Mouse (Mus musculus): ENCODE measurements at regions not wholly inside any gene's neighbourhood (a gene's known extent, or its start where the extent isn't known, plus 50 kb on each side); places are given as distances from the start of the nearest gene placed in this dataset.

DNA sequence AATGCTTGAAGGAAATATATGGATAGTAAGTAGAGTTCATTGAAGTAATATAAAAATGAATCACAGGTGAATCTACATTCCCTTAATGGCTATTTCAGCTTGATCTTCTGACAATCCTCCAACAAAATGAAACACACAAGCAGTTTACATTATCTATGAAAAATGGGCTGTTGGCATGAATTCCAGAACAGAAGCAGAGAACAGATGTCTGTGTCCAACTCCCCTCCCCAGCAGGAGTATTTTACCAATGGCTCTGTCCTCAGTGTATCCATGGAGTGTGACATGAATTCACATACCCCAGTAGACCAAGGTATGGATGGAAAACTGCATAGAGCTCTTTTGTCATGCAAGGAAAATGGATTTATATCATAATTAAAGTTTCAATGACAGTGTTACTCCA is 370.3 kb upstream of the BC052040 start:
- Histone ChIP-seq H3K4me3 (no peak overlapping the region), H3K27ac (replicated peaks) (no peak overlapping the region), H3K4me2 (replicated peaks) (no peak overlapping the region), H3K9me3 (no peaks in the 10 kb centered on the region), H3K36me3 (no peaks in the 10 kb centered on the region), H3K27me3 (no peaks in the 10 kb centered on the region), H3K4me1 (peaks cover 6% of the 10 kb centered on the region), H3K9ac (replicated peaks) (no peak overlapping the region)
- no peak for ATAC-seq (ENCODE audit: low FRiP score, low read depth)

DNA sequence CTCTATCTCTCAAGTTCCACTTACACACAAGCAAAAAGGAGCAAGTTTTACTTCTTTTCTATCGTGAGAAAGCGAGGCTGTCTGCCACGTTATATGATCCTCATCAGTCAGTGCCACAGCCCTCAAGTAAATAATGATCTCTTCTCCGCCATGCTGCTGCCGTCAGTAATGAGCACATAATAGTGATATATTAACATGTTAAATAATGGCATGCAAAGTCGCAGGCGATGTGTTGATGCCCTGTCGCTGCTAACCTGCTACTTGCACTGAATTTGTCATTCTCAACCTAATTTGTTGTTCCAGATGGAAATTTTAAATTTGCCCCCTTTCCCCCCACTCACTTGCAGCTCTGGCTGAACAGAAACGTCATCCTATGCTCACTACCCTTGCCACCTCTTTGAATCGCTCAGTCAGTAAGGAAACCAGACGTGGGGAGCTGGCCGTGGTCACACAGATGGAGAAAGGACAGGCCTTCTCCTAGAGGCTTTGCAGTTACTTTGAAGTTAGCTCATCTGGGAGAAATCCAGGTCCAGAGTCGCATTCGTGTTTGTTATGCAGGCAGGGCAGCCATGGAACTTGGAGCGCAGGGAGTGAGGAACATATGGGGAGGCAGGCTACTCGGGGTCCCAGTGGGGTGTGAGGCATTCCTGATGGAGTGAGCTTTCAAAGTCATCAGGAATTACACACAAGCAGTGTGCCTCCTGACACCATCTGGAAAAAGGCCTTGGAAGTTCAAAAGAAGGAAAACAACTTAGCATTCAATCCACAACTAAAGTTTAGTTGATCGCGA is 368.1 kb upstream of the BC052040 start:
- Histone ChIP-seq H3K27me3 (no peaks in the 10 kb centered on the region), H3K4me2 (replicated peaks) (no peak overlapping the region), H3K9me3 (no peaks in the 10 kb centered on the region), H3K27ac (replicated peaks) (no peak overlapping the region), H3K4me1 (peaks cover 6% of the 10 kb centered on the region), H3K9ac (replicated peaks) (no peak overlapping the region), H3K36me3 (no peaks in the 10 kb centered on the region), H3K4me3 (no peak overlapping the region)
- 52% methylated on average over 18 of the region's 18 CpGs for WGBS
- ATAC-seq (ENCODE audit: low FRiP score, low read depth): no peak

DNA sequence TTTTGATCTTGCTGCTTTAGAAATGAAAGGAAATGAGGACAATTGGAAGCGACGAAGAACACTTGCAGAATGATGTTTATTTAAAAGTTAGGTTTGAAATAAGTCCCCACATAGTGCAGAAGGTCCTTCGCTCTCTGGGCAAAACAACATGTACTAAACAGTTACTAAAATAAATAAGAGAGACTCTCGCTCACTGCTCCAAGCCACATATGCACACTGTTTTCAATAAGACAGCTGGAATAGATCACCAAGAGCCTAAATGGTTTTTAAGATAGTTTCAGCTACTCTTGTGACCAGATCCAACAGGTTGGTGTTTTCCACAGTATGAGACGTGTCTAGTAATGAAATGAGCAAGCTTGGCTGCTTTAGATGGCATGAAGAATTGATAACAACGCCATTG is 367.2 kb upstream of the BC052040 start:
- Histone ChIP-seq H3K4me1 (peaks cover 6% of the 10 kb centered on the region), H3K27me3 (no peaks in the 10 kb centered on the region), H3K9ac (replicated peaks) (no peak overlapping the region), H3K36me3 (no peaks in the 10 kb centered on the region), H3K4me3 (no peak overlapping the region), H3K27ac (replicated peaks) (no peak overlapping the region), H3K4me2 (replicated peaks) (no peak overlapping the region), H3K9me3 (no peaks in the 10 kb centered on the region)
- no peak for ATAC-seq (ENCODE audit: low FRiP score, low read depth)
- WGBS: 75% methylated on average over 6 of the region's 6 CpGs

GRCm38 (mm10) chr2:115230041-115230440 is 351.5 kb upstream of the BC052040 start:
- H3K27ac ChIP-seq (replicated peaks): no peak overlapping the region
- H3K4me3 ChIP-seq: no peak overlapping the region
- no peaks in the 10 kb centered on the region for H3K36me3 ChIP-seq
- WGBS: 84% methylated on average over 4 of the region's 4 CpGs
- ATAC-seq (ENCODE audit: low FRiP score, low read depth): no peak
- no peak overlapping the region for H3K9ac ChIP-seq (replicated peaks)
- H3K4me2 ChIP-seq (replicated peaks): no peak overlapping the region
- H3K27me3 ChIP-seq: no peaks in the 10 kb centered on the region
- no peaks in the 10 kb centered on the region for H3K4me1 ChIP-seq
- H3K9me3 ChIP-seq: no peaks in the 10 kb centered on the region

DNA sequence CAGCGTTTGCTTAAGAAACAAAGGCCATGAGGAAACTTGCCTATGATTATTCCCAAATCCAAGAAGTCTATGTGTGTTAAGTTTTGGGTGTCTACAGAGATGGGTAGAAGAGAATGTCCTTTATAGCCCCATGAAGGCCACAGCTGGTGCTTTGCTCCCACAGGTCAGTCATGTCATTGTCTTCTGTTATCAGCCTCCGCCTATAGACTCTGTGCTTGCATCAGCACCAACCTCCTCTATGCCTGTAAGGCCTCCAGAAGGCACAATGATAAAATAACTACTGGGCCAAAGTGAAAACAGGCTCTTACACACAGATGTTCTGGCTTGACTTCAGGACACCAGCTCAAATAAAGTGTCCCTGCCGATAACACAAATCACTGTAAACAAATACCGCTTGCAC is 333.8 kb upstream of the BC052040 start:
- 86% methylated on average over 4 of the region's 4 CpGs for WGBS

DNA sequence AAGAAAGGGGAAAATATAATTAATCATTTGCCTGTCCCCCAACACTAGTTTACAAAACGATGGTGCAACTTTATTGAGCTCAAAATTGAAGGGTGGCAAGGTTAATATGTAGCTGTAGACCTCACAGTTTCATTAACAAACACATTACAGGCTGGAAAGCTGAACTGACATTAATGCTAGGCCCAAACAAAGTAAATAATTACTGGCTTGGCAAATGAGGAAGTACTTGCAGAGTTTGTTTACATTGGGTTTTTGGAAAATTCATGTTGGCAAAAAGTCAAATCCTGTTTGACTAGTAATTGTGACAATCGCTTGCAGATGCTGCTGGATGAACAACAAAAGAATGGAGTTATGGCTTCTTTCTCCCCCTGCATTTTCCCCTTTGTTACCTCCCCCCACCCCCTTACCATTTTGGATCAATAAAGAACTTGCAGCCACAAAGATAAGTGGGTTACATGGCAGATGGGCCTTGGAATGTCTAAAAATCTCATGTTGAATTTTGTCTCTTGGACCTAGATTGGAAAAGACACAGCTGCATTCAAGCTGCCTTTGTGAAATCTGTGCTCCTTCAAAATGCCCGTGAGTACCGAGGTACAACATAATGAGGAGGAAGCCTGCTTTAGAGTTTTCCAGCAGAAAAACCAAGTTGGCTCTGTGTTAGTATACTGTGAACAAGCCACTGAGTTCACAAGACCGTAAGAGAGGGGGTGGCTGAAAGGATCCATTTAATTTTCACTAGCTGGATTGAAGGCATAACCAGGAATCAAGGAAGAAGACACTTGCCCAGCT is 331.3 kb upstream of the BC052040 start:
- no peak overlapping the region for H3K4me2 ChIP-seq (replicated peaks)
- H3K9me3 ChIP-seq: no peaks in the 10 kb centered on the region
- no peaks in the 10 kb centered on the region for H3K27me3 ChIP-seq
- H3K27ac ChIP-seq (replicated peaks): no peak overlapping the region
- H3K36me3 ChIP-seq: no peaks in the 10 kb centered on the region
- WGBS: 76% methylated on average over 5 of the region's 5 CpGs
- H3K4me3 ChIP-seq: no peak overlapping the region
- no peaks in the 10 kb centered on the region for H3K4me1 ChIP-seq
- no peak for ATAC-seq (ENCODE audit: low FRiP score, low read depth)
- no peak overlapping the region for H3K9ac ChIP-seq (replicated peaks)

More for the DNA sequence above, 333.8 kb upstream of the BC052040 start:
- Histone ChIP-seq H3K36me3 (no peaks in the 10 kb centered on the region), H3K4me3 (no peak overlapping the region), H3K27ac (replicated peaks) (no peak overlapping the region), H3K4me1 (no peaks in the 10 kb centered on the region), H3K9ac (replicated peaks) (no peak overlapping the region), H3K4me2 (replicated peaks) (no peak overlapping the region), H3K27me3 (no peaks in the 10 kb centered on the region), H3K9me3 (no peaks in the 10 kb centered on the region)
- ATAC-seq (ENCODE audit: low FRiP score, low read depth): no peak

- no peaks in the 10 kb centered on the region for H3K4me1 ChIP-seq
- no peak overlapping the region for H3K27ac ChIP-seq (replicated peaks)
- no peak overlapping the region for H3K4me2 ChIP-seq (replicated peaks)
- no peaks in the 10 kb centered on the region for H3K27me3 ChIP-seq
- H3K9ac ChIP-seq (replicated peaks): no peak overlapping the region
- H3K4me3 ChIP-seq: no peak overlapping the region
- H3K9me3 ChIP-seq: no peaks in the 10 kb centered on the region
- H3K36me3 ChIP-seq: no peaks in the 10 kb centered on the region
- 78% methylated on average over 2 of the region's 2 CpGs for WGBS
- ATAC-seq (ENCODE audit: low FRiP score, low read depth): no peak
These were observed 324.1 kb upstream of the BC052040 start for GRCm38 (mm10) chr2:115257391-115257790.

GRCm38 (mm10) chr2:115268247-115268646 is 313.3 kb upstream of the BC052040 start:
- Histone ChIP-seq H3K36me3 (no peaks in the 10 kb centered on the region), H3K9me3 (no peaks in the 10 kb centered on the region), H3K27ac (replicated peaks) (no peak overlapping the region), H3K9ac (replicated peaks) (no peak overlapping the region), H3K27me3 (no peaks in the 10 kb centered on the region), H3K4me2 (replicated peaks) (no peak overlapping the region), H3K4me3 (no peak overlapping the region), H3K4me1 (no peaks in the 10 kb centered on the region)
- 87% methylated on average over 7 of the region's 7 CpGs for WGBS
- no peak for ATAC-seq (ENCODE audit: low FRiP score, low read depth)

- Histone ChIP-seq H3K9me3 (no peaks in the 10 kb centered on the region), H3K9ac (replicated peaks) (no peak overlapping the region), H3K4me2 (replicated peaks) (no peak overlapping the region), H3K36me3 (no peaks in the 10 kb centered on the region), H3K4me1 (peaks cover 6% of the 10 kb centered on the region; the same call in 1 of the 2 replicates), H3K27me3 (no peaks in the 10 kb centered on the region), H3K4me3 (no peak overlapping the region), H3K27ac (replicated peaks) (no peak overlapping the region)
- WGBS: 47% methylated on average over 4 of the region's 4 CpGs
- no peak for ATAC-seq (ENCODE audit: low FRiP score, low read depth)
These were observed 304.1 kb upstream of the BC052040 start for GRCm38 (mm10) chr2:115277421-115277820.

DNA sequence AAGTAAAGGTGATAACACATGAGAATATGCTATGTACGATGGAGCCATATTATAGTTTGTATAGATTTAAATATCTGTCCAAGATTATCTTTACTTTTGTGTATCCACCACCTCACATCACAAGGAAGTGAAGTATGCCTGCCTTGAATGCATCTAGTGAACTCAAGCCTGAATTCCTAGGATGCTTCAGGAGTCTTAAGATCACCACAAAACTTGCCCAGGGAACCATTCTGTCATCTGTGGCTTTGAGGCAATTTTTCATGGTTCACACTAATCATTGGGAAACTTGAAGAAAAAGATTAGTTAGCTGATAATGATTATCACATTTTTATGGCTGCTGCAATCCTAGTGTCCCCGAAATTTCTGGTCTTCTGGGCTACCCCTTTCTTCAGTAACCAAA is 288.5 kb upstream of the BC052040 start:
- Histone ChIP-seq H3K4me2 (replicated peaks) (no peak overlapping the region), H3K9me3 (no peaks in the 10 kb centered on the region), H3K27ac (replicated peaks) (no peak overlapping the region), H3K4me3 (no peak overlapping the region), H3K9ac (replicated peaks) (no peak overlapping the region), H3K36me3 (no peaks in the 10 kb centered on the region), H3K27me3 (no peaks in the 10 kb centered on the region), H3K4me1 (no peaks in the 10 kb centered on the region)
- ATAC-seq (ENCODE audit: low FRiP score, low read depth): no peak
- WGBS: 86% methylated on average over 2 of the region's 2 CpGs

DNA sequence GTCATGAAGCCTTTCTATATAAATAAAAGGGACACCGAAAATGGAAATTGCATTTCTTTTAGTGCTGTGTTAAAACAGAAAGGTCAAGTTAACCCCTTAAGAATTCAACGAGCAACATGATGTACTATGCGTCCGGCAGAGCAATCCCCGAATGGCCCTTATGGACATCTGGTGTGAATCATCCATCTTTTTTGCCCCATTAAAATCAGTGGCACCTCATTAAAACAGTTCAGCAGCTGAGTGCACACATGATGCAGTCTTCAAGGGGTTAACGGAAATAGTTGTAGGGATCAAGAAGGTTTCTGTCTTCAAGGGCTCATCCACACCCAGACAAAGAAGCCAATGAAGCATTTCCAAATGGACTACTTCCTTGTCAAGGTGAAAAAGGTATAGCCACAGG is 284.1 kb upstream of the BC052040 start:
- 91% methylated on average over 6 of the region's 6 CpGs for WGBS
- no peak overlapping the region for H3K4me2 ChIP-seq (replicated peaks)
- no peaks in the 10 kb centered on the region for H3K27me3 ChIP-seq
- H3K36me3 ChIP-seq: no peaks in the 10 kb centered on the region
- no peaks in the 10 kb centered on the region for H3K9me3 ChIP-seq
- H3K27ac ChIP-seq (replicated peaks): no peak overlapping the region
- no peak for ATAC-seq (ENCODE audit: low FRiP score, low read depth)
- no peaks in the 10 kb centered on the region for H3K4me1 ChIP-seq
- H3K4me3 ChIP-seq: no peak overlapping the region
- no peak overlapping the region for H3K9ac ChIP-seq (replicated peaks)

GRCm38 (mm10) chr2:115307248-115307647 is 274.3 kb upstream of the BC052040 start:
- 82% methylated on average over 4 of the region's 4 CpGs for WGBS

More at GRCm38 (mm10) chr2:115307248-115307647, 274.3 kb upstream of the BC052040 start:
- H3K9ac ChIP-seq (replicated peaks): no peak overlapping the region
- no peak overlapping the region for H3K4me3 ChIP-seq
- no peak for ATAC-seq (ENCODE audit: low FRiP score, low read depth)
- peaks cover 6% of the 10 kb centered on the region for H3K4me1 ChIP-seq
- no peak overlapping the region for H3K27ac ChIP-seq (replicated peaks)
- H3K9me3 ChIP-seq: no peaks in the 10 kb centered on the region
- H3K4me2 ChIP-seq (replicated peaks): no peak overlapping the region
- H3K36me3 ChIP-seq: no peaks in the 10 kb centered on the region
- H3K27me3 ChIP-seq: no peaks in the 10 kb centered on the region
